Mouse (Mus musculus) thymus, postnatal 14 days (tissue): ENCODE results near the gene Olfr1306.

ENCODE experiments used
- DNase-seq: peaks from one replicate; pipeline ENCODE4 v3.0.0; 2021

Olfr1306 gene

DNA sequence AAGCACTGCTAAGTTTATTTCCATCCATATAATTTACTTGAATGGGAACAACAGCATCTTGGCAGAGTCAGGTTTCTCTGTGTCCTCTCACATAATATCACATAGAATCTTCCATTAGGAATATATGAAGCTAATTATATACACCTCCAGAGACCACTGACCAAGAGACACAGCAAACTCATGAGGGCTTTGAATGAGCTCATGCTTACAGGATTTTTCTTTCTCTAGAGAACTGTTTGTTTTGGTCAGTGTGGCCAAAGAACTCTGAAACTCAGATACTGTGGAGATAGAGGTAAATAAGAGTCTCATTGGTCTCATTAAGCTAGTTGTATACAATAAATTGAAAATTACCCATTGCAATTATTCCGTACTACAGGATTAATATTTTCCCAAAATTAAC lies at the start of gene Olfr1306:
Olfr1306 (minus strand) TSS at position 101 of the 400 bp plus-strand sequence.
- DNase-seq = no peak

- no peak for DNase-seq
These were observed 48.8 kb upstream of the Olfr1306 start, which contains the start of gene Olfr1308 for GRCm38 (mm10) chr2:111964844-111965243. Gene Olfr1308 (minus strand): TSS chr2:111964944.

- no peak for DNase-seq
These were observed 33.3 kb upstream of the Olfr1306 start, which contains the start of gene Olfr1307 for GRCm38 (mm10) chr2:111949340-111949739. Gene Olfr1307 (minus strand): TSS chr2:111949440.

DNA sequence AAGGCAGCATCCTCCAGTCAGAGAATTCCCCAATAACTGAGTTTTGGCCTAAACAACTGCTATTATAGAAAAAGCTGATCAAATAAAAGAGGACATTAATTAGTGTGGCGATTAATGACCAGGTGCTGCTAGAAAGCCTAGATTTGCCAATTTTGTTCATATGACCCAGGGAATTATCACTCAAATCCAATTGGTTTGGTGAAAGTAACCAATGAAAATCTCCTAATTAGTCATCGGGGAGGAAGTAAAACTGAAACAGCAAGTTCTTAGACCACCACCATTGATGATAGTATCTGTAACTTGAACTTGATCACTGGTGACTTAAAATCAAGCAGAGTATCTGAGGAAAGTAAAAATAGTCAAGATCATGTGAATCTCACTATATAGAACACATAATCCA lies 39.0 kb downstream of the Olfr1306 start, which contains the start of gene Olfr1305:
Olfr1305 (minus strand) TSS at position 101 of the 400 bp plus-strand sequence.
- DNase-seq = no peak
